Mouse (Mus musculus): Measurements from ENCODE around the gene Tfrc. TPM values are rescaled to one million over a fixed set of nuclear protein-coding genes. Genes with fewer than 3 reads are reported as not detected.

Gene Tfrc
- polyA plus RNA-seq, 1 experiment from 2014 or later, result 71.9 TPM

GRCm38 (mm10) chr16:32657498-32658250, 49.0 kb downstream of the Tfrc start:
- 92% methylated on average over 16 of the region's 16 CpGs for WGBS
- no peaks in the 10 kb centered on the region for H3K27me3 ChIP-seq (ENCODE audit: low read depth, poor library complexity, severe bottlenecking)
- no peak overlapping the region for H3K4me3 ChIP-seq
- no peaks in the 10 kb centered on the region for H3K9me3 ChIP-seq (replicated peaks)
- H3K36me3 ChIP-seq, result peaks cover 10% of the 10 kb centered on the region; the same call in 1 of the 2 replicates
- H3K27ac ChIP-seq (replicated peaks), result no peak overlapping the region
- H3K4me1 ChIP-seq, result peaks cover 59% of the 10 kb centered on the region
- DNase-seq (ENCODE audit: low spot score), result no peak

DNA sequence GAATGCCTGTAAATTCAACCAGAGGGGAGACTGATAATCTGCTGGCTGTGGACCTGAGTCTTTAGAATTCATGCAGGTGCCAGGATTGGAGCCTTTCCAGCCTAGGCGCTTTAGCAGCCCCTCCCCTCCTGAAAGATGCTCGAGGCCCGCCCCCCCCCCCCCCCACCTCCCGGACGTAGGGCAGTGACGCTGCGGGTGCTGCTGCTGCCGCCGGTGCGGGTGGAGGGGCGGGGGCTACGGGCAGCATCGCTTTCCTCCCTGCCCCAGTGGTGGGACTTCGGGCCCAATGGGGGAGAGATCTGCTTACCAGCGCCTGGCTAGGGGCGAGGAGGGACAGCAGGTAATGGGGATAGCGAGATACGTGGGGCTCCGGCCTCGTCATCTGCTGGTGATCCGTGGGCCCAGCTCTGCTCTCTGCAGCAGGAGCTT, 50.0 kb downstream of the Tfrc start:
- Histone ChIP-seq H3K27me3 (ENCODE audit: low read depth, poor library complexity, severe bottlenecking) (no peaks in the 10 kb centered on the region), H3K4me3 (peak overlapping the region; percentile 47), H3K9me3 (replicated peaks) (no peaks in the 10 kb centered on the region), H3K4me1 (peaks cover 68% of the 10 kb centered on the region), H3K36me3 (peaks cover 10% of the 10 kb centered on the region), H3K27ac (replicated peaks) (peak overlapping the region; percentile 29; the same call in 1 of the 2 replicates)
- peak; percentile 26 for DNase-seq (ENCODE audit: low spot score)
- WGBS, result 2% methylated on average over 17 of the region's 21 CpGs

DNA sequence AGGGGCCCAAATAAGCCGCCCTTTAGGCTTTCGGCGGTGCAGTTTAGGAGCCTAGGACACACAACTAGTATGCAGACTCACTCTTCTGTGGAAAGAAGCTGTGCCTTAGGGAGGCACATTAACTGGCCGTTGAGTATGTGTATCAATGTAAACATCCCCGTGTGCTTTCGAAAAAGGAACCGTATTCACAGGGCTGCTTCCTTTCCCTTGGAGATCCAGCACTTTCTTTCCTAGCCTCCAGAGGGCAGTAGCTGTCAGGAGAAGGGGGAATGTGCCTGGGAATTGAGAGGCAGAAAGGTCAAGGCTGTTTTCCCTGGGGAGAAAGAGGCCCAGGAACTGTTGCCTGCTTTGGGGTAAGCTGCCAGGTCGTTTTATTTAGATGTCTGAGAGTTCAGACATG, 50.7 kb downstream of the Tfrc start:
- peak overlapping the region; percentile 47 for H3K4me3 ChIP-seq
- peak; percentile 62 for DNase-seq (ENCODE audit: low spot score)
- peaks cover 71% of the 10 kb centered on the region for H3K4me1 ChIP-seq
- H3K36me3 ChIP-seq, result peaks cover 10% of the 10 kb centered on the region
- no peaks in the 10 kb centered on the region for H3K9me3 ChIP-seq (replicated peaks)
- 10% methylated on average over 8 of the region's 8 CpGs for WGBS
- peak overlapping the region; percentile 85 for H3K27ac ChIP-seq (replicated peaks)
- H3K27me3 ChIP-seq (ENCODE audit: low read depth, poor library complexity, severe bottlenecking), result no peaks in the 10 kb centered on the region

- peak overlapping the region; percentile 85; the same call in 1 of the 2 replicates for H3K27ac ChIP-seq (replicated peaks)
- peaks cover 7% of the 10 kb centered on the region for H3K36me3 ChIP-seq
- 71% methylated on average over 1 of the region's 1 CpGs for WGBS
- no peak for DNase-seq (ENCODE audit: low spot score)
- H3K9me3 ChIP-seq (replicated peaks), result no peaks in the 10 kb centered on the region
- H3K4me3 ChIP-seq, result no peak overlapping the region
- no peaks in the 10 kb centered on the region for H3K27me3 ChIP-seq (ENCODE audit: low read depth, poor library complexity, severe bottlenecking)
- H3K4me1 ChIP-seq, result peaks cover 74% of the 10 kb centered on the region
Observed at GRCm38 (mm10) chr16:32660095-32660494, 51.4 kb downstream of the Tfrc start.

GRCm38 (mm10) chr16:32660557-32661321, 52.0 kb downstream of the Tfrc start:
- 41% methylated on average over 10 of the region's 10 CpGs for WGBS
- no peak for DNase-seq (ENCODE audit: low spot score)
- peak overlapping the region; percentile 16; the same call in 1 of the 2 replicates for H3K4me3 ChIP-seq
- H3K4me1 ChIP-seq, result peaks cover 81% of the 10 kb centered on the region
- no peaks in the 10 kb centered on the region for H3K27me3 ChIP-seq (ENCODE audit: low read depth, poor library complexity, severe bottlenecking)
- peak overlapping the region; percentile 85 for H3K27ac ChIP-seq (replicated peaks)
- H3K9me3 ChIP-seq (replicated peaks), result no peaks in the 10 kb centered on the region
- H3K36me3 ChIP-seq, result peaks cover 7% of the 10 kb centered on the region

- Histone ChIP-seq H3K36me3 (peaks cover 7% of the 10 kb centered on the region), H3K4me3 (0 out of 2 replicates have a peak overlapping the region, but pooled peaks have one; percentile 16), H3K9me3 (replicated peaks) (no peaks in the 10 kb centered on the region), H3K4me1 (peaks cover 89% of the 10 kb centered on the region), H3K27ac (replicated peaks) (peak overlapping the region; percentile 85), H3K27me3 (ENCODE audit: low read depth, poor library complexity, severe bottlenecking) (no peaks in the 10 kb centered on the region)
- DNase-seq (ENCODE audit: low spot score), result no peak
- WGBS, result 60% methylated on average over 10 of the region's 10 CpGs
Observed at GRCm38 (mm10) chr16:32661493-32661921, 52.8 kb downstream of the Tfrc start.

- H3K27me3 ChIP-seq (ENCODE audit: low read depth, poor library complexity, severe bottlenecking), result no peaks in the 10 kb centered on the region
- no peak for DNase-seq (ENCODE audit: low spot score)
- 89% methylated on average over 7 of the region's 7 CpGs for WGBS
- H3K36me3 ChIP-seq, result peaks cover 7% of the 10 kb centered on the region
- H3K9me3 ChIP-seq (replicated peaks), result no peaks in the 10 kb centered on the region
- H3K4me3 ChIP-seq, result no peak overlapping the region
- H3K4me1 ChIP-seq, result peaks cover 93% of the 10 kb centered on the region
- peak overlapping the region; percentile 85 for H3K27ac ChIP-seq (replicated peaks)
Observed at GRCm38 (mm10) chr16:32662372-32662771, 53.7 kb downstream of the Tfrc start.

DNA sequence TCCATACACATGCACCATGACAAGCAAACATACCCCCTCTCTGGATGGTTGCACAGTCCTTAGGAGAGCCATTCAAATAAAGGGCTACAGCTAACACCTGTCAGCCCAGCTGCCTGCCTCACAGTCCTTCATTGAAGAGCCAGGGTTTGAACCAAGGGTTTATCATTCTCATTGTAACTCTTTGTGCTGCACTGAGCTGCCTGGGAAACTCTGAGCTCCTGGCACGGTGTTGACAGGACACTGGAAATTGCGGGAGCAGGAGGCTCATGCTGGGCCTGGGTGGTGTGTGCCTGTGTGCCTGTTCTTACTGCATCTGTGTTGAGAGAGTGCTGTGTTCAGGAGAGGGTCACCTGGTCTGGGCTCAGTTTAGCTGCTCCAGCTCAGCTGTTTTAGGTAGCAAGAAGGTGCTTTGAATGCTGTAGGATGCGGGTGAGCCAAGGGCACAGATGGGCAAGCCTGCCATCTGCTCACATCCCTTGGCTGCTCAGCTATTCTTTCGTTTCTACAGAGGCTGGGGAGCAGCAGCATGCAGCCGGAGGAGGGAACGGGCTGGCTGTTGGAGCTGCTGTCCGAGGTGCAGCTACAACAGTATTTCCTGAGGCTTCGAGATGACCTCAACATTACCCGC, 54.6 kb downstream of the Tfrc start:
- WGBS, result 82% methylated on average over 9 of the region's 9 CpGs
- H3K27me3 ChIP-seq (ENCODE audit: low read depth, poor library complexity, severe bottlenecking), result no peaks in the 10 kb centered on the region
- H3K9me3 ChIP-seq (replicated peaks), result no peaks in the 10 kb centered on the region
- peak overlapping the region; percentile 64 for H3K27ac ChIP-seq (replicated peaks)
- DNase-seq (ENCODE audit: low spot score), result no peak
- peaks cover 96% of the 10 kb centered on the region for H3K4me1 ChIP-seq
- H3K4me3 ChIP-seq, result no peak overlapping the region
- peaks cover 14% of the 10 kb centered on the region for H3K36me3 ChIP-seq

DNA sequence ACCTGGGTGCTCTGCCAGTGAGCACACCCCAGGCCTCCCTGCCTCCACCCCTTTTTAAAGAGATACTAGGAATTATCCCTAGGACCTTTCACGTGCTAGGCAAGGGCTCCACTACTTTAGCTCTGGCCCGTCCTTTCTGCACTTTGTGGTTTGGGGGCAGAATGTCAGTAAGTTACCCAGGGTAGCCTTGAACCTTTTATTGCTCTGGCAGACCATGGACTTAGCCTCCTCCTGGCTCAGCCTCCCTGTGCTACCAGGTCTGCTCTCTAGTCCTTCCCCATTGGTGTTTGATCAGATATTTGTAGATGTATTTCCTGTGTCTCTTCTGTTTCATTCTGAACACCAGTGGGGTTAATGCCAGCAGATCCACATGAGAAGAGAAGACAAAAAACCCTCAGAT, 55.5 kb downstream of the Tfrc start:
- peak overlapping the region; percentile 61; the same call in 1 of the 2 replicates for H3K27ac ChIP-seq (replicated peaks)
- peaks cover 20% of the 10 kb centered on the region for H3K36me3 ChIP-seq
- DNase-seq (ENCODE audit: low spot score), result no peak
- peaks cover 88% of the 10 kb centered on the region for H3K4me1 ChIP-seq
- no peaks in the 10 kb centered on the region for H3K9me3 ChIP-seq (replicated peaks)
- WGBS, result 81% methylated on average over 2 of the region's 2 CpGs
- H3K27me3 ChIP-seq (ENCODE audit: low read depth, poor library complexity, severe bottlenecking), result no peaks in the 10 kb centered on the region
- H3K4me3 ChIP-seq, result no peak overlapping the region

DNA sequence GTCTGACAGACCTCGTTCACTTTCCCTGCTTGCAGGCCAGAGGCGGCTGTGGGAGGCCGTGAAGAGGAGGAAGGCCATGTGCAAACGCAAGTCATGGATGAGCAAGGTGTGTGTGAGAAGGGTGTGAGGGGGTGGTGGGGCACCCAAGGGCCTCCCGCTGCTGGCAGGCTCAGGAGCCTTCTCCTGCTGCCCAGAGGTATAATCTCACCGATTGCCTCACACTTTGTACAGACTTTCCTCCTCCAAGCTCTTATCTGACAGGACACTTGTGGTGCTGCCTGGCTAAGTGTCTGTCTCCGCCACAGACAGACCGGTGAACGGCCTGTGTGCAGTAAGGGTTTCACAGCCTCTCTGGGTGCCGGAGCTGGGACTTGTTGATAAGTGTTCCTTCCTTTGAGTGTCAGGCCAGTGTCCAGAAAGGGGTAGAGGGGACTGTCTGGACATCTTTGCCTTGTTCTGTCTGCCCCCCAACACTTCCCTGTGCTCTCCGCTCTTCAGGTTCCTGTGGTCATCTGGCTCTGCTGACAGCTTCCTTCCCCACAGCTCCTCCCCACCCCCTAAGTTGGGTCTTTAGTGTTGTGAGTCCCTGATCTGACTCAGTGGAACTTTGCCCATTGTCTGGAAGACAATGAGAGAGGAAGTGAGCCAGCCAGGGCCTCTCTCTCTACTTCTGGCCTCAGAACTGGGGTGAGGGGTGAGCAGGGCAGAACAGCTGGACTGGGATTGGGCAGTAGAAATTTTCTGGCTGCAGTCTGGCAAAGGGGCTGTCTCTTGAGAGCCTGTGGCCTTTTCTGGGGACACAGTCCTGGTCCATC, 57.3 kb downstream of the Tfrc start:
- Histone ChIP-seq H3K4me1 (peaks cover 70% of the 10 kb centered on the region), H3K27me3 (ENCODE audit: low read depth, poor library complexity, severe bottlenecking) (no peaks in the 10 kb centered on the region), H3K27ac (replicated peaks) (peak overlapping the region; percentile 80), H3K36me3 (peaks cover 38% of the 10 kb centered on the region), H3K4me3 (0 out of 2 replicates have a peak overlapping the region, but pooled peaks have one; percentile 16), H3K9me3 (replicated peaks) (no peaks in the 10 kb centered on the region)
- 46% methylated on average over 11 of the region's 11 CpGs for WGBS
- DNase-seq (ENCODE audit: low spot score), result peak; percentile 57

DNA sequence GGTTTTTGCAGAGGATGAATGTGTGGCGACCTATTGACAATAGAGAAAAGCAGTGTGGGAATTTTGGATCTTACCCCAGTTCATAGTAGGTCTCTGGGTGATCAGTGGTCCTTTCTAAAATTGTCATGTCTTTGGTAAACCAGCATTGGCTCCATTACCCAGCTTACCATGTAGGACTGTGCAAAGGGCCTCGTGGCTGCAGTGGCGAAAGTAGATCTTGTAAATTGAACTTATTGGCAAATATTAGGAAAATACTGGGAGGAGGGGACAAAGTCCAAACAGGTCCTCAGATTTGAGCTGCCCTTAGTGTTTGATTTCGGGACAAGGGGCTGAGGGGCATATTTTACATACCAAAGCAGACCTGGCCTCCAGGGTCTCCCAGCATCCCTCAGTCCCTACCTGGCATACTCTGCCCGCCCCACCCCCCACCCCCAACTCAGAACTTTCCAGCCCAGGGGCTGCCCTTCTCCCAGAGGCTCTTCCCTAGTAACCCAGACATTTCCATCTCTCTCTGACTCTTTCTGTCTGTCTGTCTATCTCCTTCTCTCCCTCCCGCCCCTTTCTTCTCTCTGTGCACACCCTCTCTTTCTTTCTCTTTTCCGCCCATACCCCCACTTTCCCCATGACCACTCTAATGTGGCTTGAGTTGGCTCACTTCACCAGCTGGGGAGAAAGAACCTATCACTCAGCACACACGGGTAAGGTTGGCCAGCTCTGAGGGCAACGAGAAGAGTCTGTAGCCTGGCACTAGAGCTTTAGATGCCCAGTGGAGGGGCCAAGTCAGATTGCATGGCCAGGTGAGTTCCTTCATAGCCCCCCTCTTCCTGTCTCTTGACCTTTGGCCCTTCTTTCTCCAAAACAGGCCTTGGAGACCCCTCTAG, 58.2 kb downstream of the Tfrc start:
- H3K27ac ChIP-seq (replicated peaks), result peak overlapping the region; percentile 80
- H3K36me3 ChIP-seq, result peaks cover 47% of the 10 kb centered on the region
- 0 out of 2 replicates have a peak overlapping the region, but pooled peaks have one; percentile 16 for H3K4me3 ChIP-seq
- 67% methylated on average over 9 of the region's 9 CpGs for WGBS
- H3K27me3 ChIP-seq (ENCODE audit: low read depth, poor library complexity, severe bottlenecking), result no peaks in the 10 kb centered on the region
- H3K9me3 ChIP-seq (replicated peaks), result no peaks in the 10 kb centered on the region
- DNase-seq (ENCODE audit: low spot score), result no peak
- peaks cover 61% of the 10 kb centered on the region for H3K4me1 ChIP-seq

All from midbrain, embryonic 10.5 days (tissue).